Mouse (Mus musculus): ENCODE data around the gene Mkln1.
"Not testable (repeated sequence)": the region's sequence is repeated elsewhere in the genome, so short reads cannot be mapped to it uniquely, and the experiment has no call there.

Gene Mkln1

GRCm38 (mm10) chr6:31560138-31560959, 161.8 kb downstream of the Mkln1 start:
- DNase-seq = no peak

GRCm38 (mm10) chr6:31561948-31562347, 163.4 kb downstream of the Mkln1 start:
- DNase-seq = not testable (repeated sequence)

- DNase-seq = peak in 1 of 2 experiments; percentile 4
These were observed 164.0 kb downstream of the Mkln1 start for GRCm38 (mm10) chr6:31562371-31563080.

- DNase-seq = peak; percentile 60 to 66
These were observed 165.0 kb downstream of the Mkln1 start, which contains the start of gene Podxl for GRCm38 (mm10) chr6:31563235-31564181. Podxl (minus strand) TSS chr6:31563981.

GRCm38 (mm10) chr6:31564182-31564531, 165.6 kb downstream of the Mkln1 start:
- no peak for DNase-seq

- peak; percentile 9 to 16 for DNase-seq
These were observed 166.4 kb downstream of the Mkln1 start for GRCm38 (mm10) chr6:31564901-31565391.
